Mouse (Mus musculus): ENCODE results near the gene Plppr1. TPM values are rescaled to one million over a fixed set of nuclear protein-coding genes. Genes with fewer than 3 reads are reported as not detected.
A peak's percentile ranks its signal among the peaks of the same experiment; 100 is the strongest.

The Plppr1 gene
- polyA plus RNA-seq, 1 experiment from 2014 or later = 0.29 TPM

GRCm38 (mm10) chr4:49386873-49387272, 327.8 kb downstream of the Plppr1 start:
- H3K36me3 ChIP-seq (ENCODE audit: control insufficient read depth, insufficient read depth, low read length) = no peaks in the 10 kb centered on the region
- H3K27ac ChIP-seq (replicated peaks) = no peak overlapping the region
- H3K9ac ChIP-seq (ENCODE audit: low read length) = no peak overlapping the region
- TF ChIP-seq EP300 (optimal IDR thresholded peaks at IDR 0.05) = no peak
- no peak for TF ChIP-seq CTCF (IDR thresholded peaks at IDR 0.05; ENCODE audit: low read depth)
- 22% methylated on average over 2 of the region's 2 CpGs for WGBS
- peak; percentile 89 for ATAC-seq (ENCODE audit: low FRiP score, low TSS enrichment)
- H3K9me3 ChIP-seq (ENCODE audit: control insufficient read depth, low read length) = no peaks in the 10 kb centered on the region
- no peak overlapping the region for H3K4me2 ChIP-seq (replicated peaks; ENCODE audit: low read depth)
- H3K4me3 ChIP-seq (ENCODE audit: low read depth, low read length) = no peak overlapping the region
- no peaks in the 10 kb centered on the region for H3K27me3 ChIP-seq (ENCODE audit: control insufficient read depth, insufficient read depth, low read length)
- no peaks in the 10 kb centered on the region for H3K4me1 ChIP-seq (replicated peaks; ENCODE audit: control insufficient read depth, insufficient read depth)
- no peak for DNase-seq (ENCODE audit: low spot score)

Measured in stomach, postnatal 0 days (tissue).